Mouse (Mus musculus) bone marrow, adult 2 months (tissue): Measurements from ENCODE around the gene B3galt6. TPM values are rescaled to one million over a fixed set of nuclear protein-coding genes. Genes with fewer than 3 reads are reported as not detected.

Source experiments
- H3K27ac ChIP-seq: fragments of 200-500 bp; 2 replicates; pipeline ENCODE4 v1.5.1; 2012; ENCODE audit warnings: low read depth, mild to moderate bottlenecking, control low read depth, inconsistent platforms, low read length; ENCODE audit not compliant: control insufficient read depth, poor library complexity, insufficient read depth
- H3K4me1 ChIP-seq: fragments of 200-500 bp; 2 replicates; pipeline ENCODE4 v1.6.1; 2011; ENCODE audit warnings: low read length; ENCODE audit not compliant: control insufficient read depth, insufficient read depth
- H3K4me3 ChIP-seq: fragments of 200-500 bp; replicated peaks from 2 replicates; pipeline ENCODE3; 2011; ENCODE audit warnings: mild to moderate bottlenecking, low read depth, low read length, control low read depth; ENCODE audit not compliant: control insufficient read depth
- CTCF ChIP-seq: fragments of 200-500 bp; IDR thresholded peaks from 2 replicates; pipeline ENCODE4 v1.5.1; 2011; ENCODE audit warnings: low read length, control low read depth; ENCODE audit not compliant: control insufficient read depth, insufficient read depth
- POLR2A ChIP-seq: fragments of 200-500 bp; IDR thresholded peaks from 2 replicates; pipeline ENCODE4 v1.6.1; 2011; ENCODE audit warnings: low read depth, mild to moderate bottlenecking, control low read depth, low read length, borderline replicate concordance; ENCODE audit not compliant: control insufficient read depth
- WGBS: fragments of 180-500 bp; shearing (Covaris S2); methylation state at CpG from one replicate; pipeline ENCODE4 v1.1.7; 2018; 5-methylcytosine and 5-hydroxymethylcytosine counted together
- polyA plus RNA-seq: library from polyadenylated mRNA; stranded (reverse); fragments of >200 nt; gene quantifications from 2 replicates; pipeline ENCODE4 v1.2.4, GENCODE M21; 2011; ENCODE audit warnings: low replicate concordance; ENCODE audit not compliant: missing spikeins, insufficient read depth, insufficient read length

B3galt6 gene
- polyA plus RNA-seq, 1 experiment = 2.0 TPM

DNA sequence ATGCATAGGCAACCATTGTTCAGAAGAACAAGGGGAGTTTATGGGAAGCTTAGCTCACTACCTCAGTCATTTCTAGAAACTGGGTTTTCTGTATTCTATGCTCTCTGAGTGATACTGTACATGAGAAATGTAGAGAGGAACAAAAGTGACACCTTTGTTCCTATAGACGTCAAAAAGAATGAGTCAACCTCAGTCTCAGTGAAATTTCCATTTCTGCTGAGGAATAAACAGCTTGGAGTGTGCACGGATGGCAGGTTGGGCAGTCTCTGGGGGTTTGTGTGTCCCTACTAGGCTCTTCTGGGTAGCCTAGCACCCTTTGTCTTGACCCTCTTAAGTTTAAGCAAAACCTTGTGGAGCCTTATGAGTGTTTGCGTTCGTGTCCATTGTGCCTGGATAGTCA is 15.9 kb upstream of the B3galt6 start:
- H3K4me1 ChIP-seq = no peaks in the 10 kb centered on the region; the same call in 1 of the 2 replicates
- WGBS = 87% methylated on average over 4 of the region's 4 CpGs
- TF ChIP-seq POLR2A (no peak), CTCF (no peak)
- no peak overlapping the region for H3K27ac ChIP-seq
- no peak overlapping the region for H3K4me3 ChIP-seq

- TF ChIP-seq CTCF = no peak
- TF ChIP-seq POLR2A = no peak
- 84% methylated on average over 3 of the region's 3 CpGs for WGBS
- Histone ChIP-seq H3K4me3 (no peak overlapping the region), H3K4me1 (no peaks in the 10 kb centered on the region), H3K27ac (no peak overlapping the region)
Observed at GRCm38 (mm10) chr4:156004109-156004508, 11.7 kb upstream of the B3galt6 start.

GRCm38 (mm10) chr4:155993606-155994005 is 1.2 kb upstream of the B3galt6 start:
- peak overlapping the region; percentile 100 for H3K27ac ChIP-seq
- peaks cover 8% of the 10 kb centered on the region for H3K4me1 ChIP-seq
- H3K4me3 ChIP-seq = peak overlapping the region; percentile 80
- WGBS = 3% methylated on average over 15 of the region's 15 CpGs
- TF ChIP-seq POLR2A = no peak
- TF ChIP-seq CTCF = no peak

- TF ChIP-seq POLR2A = peak; percentile 26; the same call in 1 of the 2 replicates
- no peak for TF ChIP-seq CTCF
- WGBS = under 1% methylated on average over 70 of the region's 70 CpGs
- H3K4me1 ChIP-seq = peaks cover 8% of the 10 kb centered on the region
Observed at GRCm38 (mm10) chr4:155992906-155993547, 578 bp upstream of the B3galt6 start.

DNA sequence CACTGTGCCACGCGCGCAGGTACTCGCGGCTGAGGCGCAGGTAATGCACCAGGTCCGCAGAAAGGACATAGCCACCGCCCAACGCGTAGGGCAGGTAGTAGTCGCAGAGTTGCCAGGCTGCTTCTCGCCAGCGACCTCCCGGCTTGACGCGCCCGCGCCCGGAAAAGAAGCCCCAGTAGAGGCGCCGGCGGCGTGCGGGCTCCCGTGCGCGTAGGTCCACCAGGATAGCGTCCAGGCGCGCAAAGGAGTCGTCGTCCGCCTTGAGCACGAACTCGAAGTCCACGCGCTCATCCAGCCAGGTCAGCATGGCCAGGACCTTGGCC is 580 bp downstream of the B3galt6 start:
- no peak for TF ChIP-seq CTCF
- TF ChIP-seq POLR2A = no peak
- Histone ChIP-seq H3K27ac (peak overlapping the region; percentile 99), H3K4me1 (peaks cover 8% of the 10 kb centered on the region)

More at GRCm38 (mm10) chr4:155992906-155993547, 578 bp upstream of the B3galt6 start:
- Histone ChIP-seq H3K27ac (peak overlapping the region; percentile 100), H3K4me3 (peak overlapping the region; percentile 80)

DNA sequence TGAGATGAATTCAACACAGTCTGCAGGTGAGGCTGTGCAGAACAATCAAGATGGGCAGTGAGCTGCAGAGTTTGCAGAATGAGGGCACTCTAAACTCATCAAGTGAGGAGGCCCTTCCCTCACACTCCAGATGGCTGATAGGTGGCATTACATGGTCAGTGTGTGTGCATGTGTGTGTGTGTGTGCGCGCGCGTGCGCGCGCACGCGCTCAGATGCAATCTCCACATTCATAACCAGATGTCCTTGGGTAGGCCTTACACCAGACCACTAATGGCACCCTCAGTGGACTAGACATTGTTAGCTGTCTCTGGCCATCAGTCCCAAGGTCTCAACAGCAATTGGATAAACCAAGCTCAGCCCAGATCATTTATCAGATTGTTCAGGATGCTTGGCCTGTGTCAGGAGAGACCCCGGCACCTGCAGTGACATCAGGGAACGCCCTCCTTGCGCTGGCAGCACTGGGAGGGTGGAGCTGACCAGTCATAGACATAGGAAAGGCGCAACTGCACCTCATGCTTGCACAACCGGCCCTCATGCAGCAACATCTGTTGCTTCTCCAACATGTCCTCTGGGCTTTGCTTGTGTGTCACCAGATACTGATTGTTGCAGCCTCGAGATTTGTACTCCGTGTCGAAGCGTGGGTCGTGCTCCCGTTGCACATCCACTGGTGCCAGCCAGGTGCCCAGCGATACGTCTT is 1.1 kb downstream of the B3galt6 start:
- TF ChIP-seq CTCF (no peak), POLR2A (0 out of 2 replicates have a peak, but pooled peaks have one; percentile 3)
- WGBS = 58% methylated on average over 22 of the region's 22 CpGs
- peaks cover 8% of the 10 kb centered on the region for H3K4me1 ChIP-seq
- peak overlapping the region; percentile 99 for H3K27ac ChIP-seq
- peak overlapping the region; percentile 99 for H3K4me3 ChIP-seq

More for the DNA sequence above, 580 bp downstream of the B3galt6 start:
- H3K4me3 ChIP-seq = peak overlapping the region; percentile 99
- WGBS = 13% methylated on average over 37 of the region's 37 CpGs

GRCm38 (mm10) chr4:155983788-155984187 is 8.7 kb downstream of the B3galt6 start:
- Histone ChIP-seq H3K4me1 (no peaks in the 10 kb centered on the region; the same call in 1 of the 2 replicates), H3K27ac (no peak overlapping the region), H3K4me3 (no peak overlapping the region)
- TF ChIP-seq CTCF (no peak), POLR2A (no peak)
- 42% methylated on average over 2 of the region's 2 CpGs for WGBS

DNA sequence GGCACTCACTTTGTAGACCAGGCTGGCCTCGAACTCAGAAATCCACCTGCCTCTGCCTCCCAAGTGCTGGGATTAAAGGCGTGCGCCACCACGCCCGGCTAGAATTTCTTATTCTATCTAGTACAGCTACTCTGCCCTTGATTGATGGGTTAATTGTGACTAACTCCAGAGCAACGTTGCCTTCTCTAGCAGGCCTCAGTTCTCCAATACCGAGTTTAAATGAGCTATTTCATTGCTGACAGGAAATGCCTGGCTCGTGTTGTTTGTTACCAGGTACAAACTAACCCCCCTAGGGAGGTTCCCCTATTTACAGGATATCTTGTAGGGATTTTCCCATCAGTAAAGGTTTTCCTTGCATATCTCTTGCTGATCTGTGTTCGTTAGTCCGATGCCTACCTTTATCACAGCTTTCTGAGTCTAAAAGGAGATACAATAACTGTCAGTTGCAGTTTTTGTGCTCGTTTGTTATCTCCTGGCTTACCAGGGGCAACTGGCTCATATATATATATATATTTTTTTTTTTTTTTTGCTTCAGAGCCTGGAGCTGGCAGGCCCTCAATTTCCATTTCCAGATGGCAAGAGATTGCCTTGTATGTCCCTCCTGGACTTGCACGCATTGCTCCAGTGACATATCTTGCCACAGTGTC is 10.9 kb downstream of the B3galt6 start:
- no peaks in the 10 kb centered on the region; the same call in 1 of the 2 replicates for H3K4me1 ChIP-seq

More for the DNA sequence above, 10.9 kb downstream of the B3galt6 start:
- no peak for TF ChIP-seq POLR2A
- TF ChIP-seq CTCF = no peak
- 53% methylated on average over 12 of the region's 12 CpGs for WGBS
- Histone ChIP-seq H3K4me3 (no peak overlapping the region), H3K27ac (no peak overlapping the region)
